Mouse (Mus musculus) ES-Bruce4 (cell line): ENCODE data around the gene Cdsn.

Experiments
- CTCF ChIP-seq: IDR thresholded peaks from one replicate; pipeline ENCODE4 v1.8.1; 2011; ENCODE audit warnings: low read depth, low read length
- EP300 ChIP-seq: IDR thresholded peaks from 2 replicates; pipeline ENCODE4 v1.6.1; 2011; ENCODE audit warnings: low read depth, low read length; ENCODE audit not compliant: insufficient read depth
- POLR2A ChIP-seq: IDR thresholded peaks from one replicate; pipeline ENCODE4 v1.8.1; 2011; ENCODE audit warnings: low read length; ENCODE audit not compliant: insufficient read depth

- no peak for TF ChIP-seq CTCF
- TF ChIP-seq POLR2A, result no peak
- TF ChIP-seq EP300, result no peak
Measured at GRCm38 (mm10) chr17:35554761-35555397, 3.0 kb downstream of the Cdsn start.
